Comparison of ENCODE assay signal across 22 mouse cellular contexts in the genomic region with DNA sequence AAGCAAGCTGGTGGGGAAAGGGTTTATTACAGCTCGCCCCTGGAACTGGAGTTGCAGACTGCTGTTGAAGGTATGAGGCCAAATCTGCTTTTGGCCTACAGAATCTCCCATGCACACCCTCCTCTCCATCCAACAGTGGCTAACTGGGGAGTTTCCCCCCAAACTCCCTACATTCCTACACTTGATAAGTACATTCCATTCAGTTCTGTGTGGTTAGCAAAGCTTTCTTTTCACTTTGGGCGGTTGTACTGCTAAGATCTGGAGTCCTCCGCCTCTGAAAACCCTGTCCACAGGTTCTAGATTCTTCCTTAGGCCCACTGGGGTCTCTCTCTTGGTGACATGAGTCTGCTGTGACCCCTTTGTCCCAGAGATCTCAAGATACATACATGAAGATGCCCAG. TPM values are rescaled to one million over a fixed set of nuclear protein-coding genes. Genes with fewer than 3 reads are reported as not detected.
DNase-seq lines count a peak whose midpoint lies in the region; ATAC-seq lines count a peak whose summit lies in the region.
"Had no signal": no experiment of that assay in that cellular context is flagged by ENCODE, and none has a peak within 500 bp of the region (broad histone marks: within the 10 kb centered on the region; RNA-seq: fewer than 3 reads in every experiment).

No protein-coding gene starts in this region.

- H3K27ac ChIP-seq in kidney, embryonic 16.5 days (ENCODE audit: low read length) = peak overlapping the region; percentile 87
- H3K27ac ChIP-seq in heart, embryonic 13.5 days (replicated peaks) = peak overlapping the region; percentile 80
- H3K27ac ChIP-seq: hindbrain, embryonic 15.5 days; intestine, embryonic 15.5 days; limb, embryonic 12.5 days; macrophage; midbrain, embryonic 10.5 days had no signal

- DNase-seq in kidney, adult 18-20 months = no peak
- peak; percentile 9 for DNase-seq in lung, postnatal 36 days
- no peak for DNase-seq in lung, adult 18-20 months
- DNase-seq in urinary bladder, adult 18-20 months (ENCODE audit: low spot score in 2 of 2) = no peak
- DNase-seq in cerebellum, postnatal 4 days (ENCODE audit: low spot score in 2 of 2) = no peak
- DNase-seq: adrenal gland, postnatal 10 days; cerebellum, adult 9-10 months; gastrocnemius, postnatal 10 days; kidney, postnatal 25 days; lung, adult 2 months; retina, postnatal 1 day; right cerebral cortex, postnatal 4 days had no signal

- no peaks in the 10 kb centered on the region for H3K27me3 ChIP-seq in kidney, embryonic 16.5 days (ENCODE audit: insufficient read depth, low read length)
- H3K27me3 ChIP-seq in heart, embryonic 13.5 days (replicated peaks) = no peaks in the 10 kb centered on the region
- H3K27me3 ChIP-seq: hindbrain, embryonic 15.5 days; intestine, embryonic 15.5 days; limb, embryonic 12.5 days had no signal

- H3K9me3 ChIP-seq in kidney, embryonic 16.5 days (ENCODE audit: low read length) = no peaks in the 10 kb centered on the region
- H3K9me3 ChIP-seq in heart, embryonic 13.5 days = no peaks in the 10 kb centered on the region
- H3K9me3 ChIP-seq: hindbrain, embryonic 15.5 days; intestine, embryonic 15.5 days; limb, embryonic 12.5 days; midbrain, embryonic 10.5 days had no signal

- peak overlapping the region; percentile 20; the same call in 1 of the 2 replicates for H3K4me3 ChIP-seq in kidney, embryonic 16.5 days (ENCODE audit: low read length)
- no peak overlapping the region for H3K4me3 ChIP-seq in heart, embryonic 13.5 days
- H3K4me3 ChIP-seq: erythroblast, embryonic 14.5 days; hindbrain, embryonic 15.5 days; intestine, embryonic 15.5 days; limb, embryonic 12.5 days; midbrain, embryonic 10.5 days had no signal

- H3K9ac ChIP-seq in kidney, embryonic 16.5 days (replicated peaks; ENCODE audit: low read length) = peak overlapping the region; percentile 52
- H3K9ac ChIP-seq in heart, embryonic 13.5 days = no peak overlapping the region
- H3K9ac ChIP-seq: hindbrain, embryonic 15.5 days; intestine, embryonic 15.5 days; limb, embryonic 12.5 days had no signal

- H3K4me2 ChIP-seq in kidney, embryonic 16.5 days (replicated peaks; ENCODE audit: low read depth, low read length) = peak overlapping the region; percentile 39
- H3K4me2 ChIP-seq in heart, embryonic 13.5 days = no peak overlapping the region
- H3K4me2 ChIP-seq: hindbrain, embryonic 15.5 days; intestine, embryonic 15.5 days; limb, embryonic 12.5 days had no signal

- peaks cover 17% of the 10 kb centered on the region for H3K36me3 ChIP-seq in kidney, embryonic 16.5 days (ENCODE audit: insufficient read depth, low read length)
- H3K36me3 ChIP-seq in heart, embryonic 13.5 days = peaks cover 49% of the 10 kb centered on the region

- no peak for ATAC-seq in kidney, embryonic 16.5 days (ENCODE audit: low FRiP score, low TSS enrichment)
- no peak for ATAC-seq in heart, embryonic 13.5 days (ENCODE audit: extremely low read depth, insufficient number of reproducible peaks, low FRiP score, low TSS enrichment)
- ATAC-seq: activated CD4-positive, CD25-positive, alpha-beta regulatory T cell, adult 4 months; forebrain, embryonic 14.5 days had no signal

- WGBS in kidney, embryonic 16.5 days = 55% methylated on average over 3 of the region's 3 CpGs
- WGBS in heart, embryonic 13.5 days = 63% methylated on average over 3 of the region's 3 CpGs

- peaks cover 27% of the 10 kb centered on the region for H3K4me1 ChIP-seq in kidney, embryonic 16.5 days (ENCODE audit: insufficient read depth, low read length)
- H3K4me1 ChIP-seq in heart, embryonic 13.5 days = peaks cover 29% of the 10 kb centered on the region
- H3K4me1 ChIP-seq: hindbrain, embryonic 15.5 days; intestine, embryonic 15.5 days; midbrain, embryonic 10.5 days had no signal

RNA-seq across cellular contexts. Expression of a gene that starts 19.8 kb away (rescaled TPM):
- 45.9 and 53.6 TPM in 2 replicates for polyA plus RNA-seq in kidney, embryonic 16.5 days (2015; fragmentation: Nextera tagmentation; extraction: Ambion mirVana)
- polyA plus RNA-seq in heart, embryonic 13.5 days (2015; fragmentation: Nextera tagmentation; extraction: Ambion mirVana) = 23.4 and 26.2 TPM in 2 replicates

RNA-seq across cellular contexts. Expression of a gene that starts 34.4 kb away (rescaled TPM):
- 0.71 and 1.1 TPM in 2 replicates for polyA plus RNA-seq in kidney, embryonic 16.5 days (2015; fragmentation: Nextera tagmentation; extraction: Ambion mirVana)
- 1.5 and 2.4 TPM in 2 replicates for polyA plus RNA-seq in heart, embryonic 13.5 days (2015; fragmentation: Nextera tagmentation; extraction: Ambion mirVana)
- polyA plus RNA-seq: activated CD4-positive, CD25-positive, alpha-beta regulatory T cell, adult 4 months; macrophage had no signal
